Mouse (Mus musculus) 3134 (cell line): Measurements from ENCODE around the gene 2310022A10Rik.

Source experiments
- DNase-seq: peaks from one replicate; pipeline ENCODE4 v3.0.0-alpha.2; 2011; ENCODE audit warnings: low spot score; ENCODE audit not compliant: insufficient read length; ENCODE audit errors: extremely low read depth

2310022A10Rik gene

DNA sequence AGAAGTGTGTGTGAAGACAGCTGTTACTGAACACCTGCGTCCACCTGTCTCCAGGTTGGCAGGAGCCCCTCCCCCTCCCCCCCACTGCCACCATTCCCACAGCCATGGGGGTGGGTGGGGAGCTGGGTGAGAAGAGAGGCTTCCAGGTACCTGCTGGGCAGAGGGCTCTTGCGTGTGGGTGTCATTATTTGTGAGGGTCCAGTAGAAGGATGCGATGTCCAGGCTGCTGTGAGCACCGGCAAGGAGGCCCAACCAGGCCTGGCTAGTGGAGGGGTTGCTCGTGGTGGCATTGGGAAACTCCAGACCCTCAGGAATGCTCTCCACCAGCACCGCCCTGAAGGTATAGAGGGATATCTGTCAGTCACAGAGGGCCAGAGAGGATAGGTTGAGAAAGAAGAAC is 12.1 kb upstream of the 2310022A10Rik start:
- no peak for DNase-seq

DNA sequence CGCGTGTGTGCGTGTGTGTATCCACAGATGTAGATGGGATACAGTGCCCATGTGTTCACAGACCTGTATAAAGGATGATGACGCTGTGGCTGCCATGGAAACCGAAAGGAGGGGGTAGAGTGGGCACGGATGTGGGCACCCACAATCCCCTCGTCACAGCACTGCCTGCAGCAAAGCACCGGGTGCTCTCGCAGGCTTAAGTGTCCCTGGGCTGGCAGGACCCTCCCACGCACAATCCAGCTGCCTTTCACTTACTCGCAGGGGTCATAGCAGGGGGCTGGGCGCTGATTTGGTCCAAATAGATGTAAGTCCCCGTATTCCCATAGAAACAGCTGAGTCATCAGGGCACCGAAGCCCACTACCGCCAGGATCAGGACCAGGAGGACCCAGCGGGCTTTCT is 11.6 kb upstream of the 2310022A10Rik start:
- no peak for DNase-seq

DNA sequence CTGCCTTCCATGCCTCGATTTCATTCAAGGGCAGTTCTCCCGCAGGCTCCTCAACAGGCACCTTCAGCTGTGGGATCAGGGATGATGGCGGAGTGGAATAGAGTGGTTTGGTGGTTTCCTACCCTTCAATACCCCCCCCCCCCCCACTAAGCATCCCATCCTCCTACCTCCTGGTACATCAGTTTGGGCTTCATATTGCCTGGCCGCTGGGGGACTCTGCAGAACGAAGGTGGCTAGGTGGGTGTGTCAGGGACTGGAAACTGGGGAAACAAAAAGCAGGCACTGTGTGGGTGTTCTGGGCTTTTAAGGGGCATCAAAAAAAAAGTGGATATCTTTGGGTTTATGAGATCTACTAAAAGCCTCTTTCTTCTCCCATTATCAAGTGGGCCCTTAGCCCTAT is 11.1 kb upstream of the 2310022A10Rik start:
- DNase-seq = no peak

DNA sequence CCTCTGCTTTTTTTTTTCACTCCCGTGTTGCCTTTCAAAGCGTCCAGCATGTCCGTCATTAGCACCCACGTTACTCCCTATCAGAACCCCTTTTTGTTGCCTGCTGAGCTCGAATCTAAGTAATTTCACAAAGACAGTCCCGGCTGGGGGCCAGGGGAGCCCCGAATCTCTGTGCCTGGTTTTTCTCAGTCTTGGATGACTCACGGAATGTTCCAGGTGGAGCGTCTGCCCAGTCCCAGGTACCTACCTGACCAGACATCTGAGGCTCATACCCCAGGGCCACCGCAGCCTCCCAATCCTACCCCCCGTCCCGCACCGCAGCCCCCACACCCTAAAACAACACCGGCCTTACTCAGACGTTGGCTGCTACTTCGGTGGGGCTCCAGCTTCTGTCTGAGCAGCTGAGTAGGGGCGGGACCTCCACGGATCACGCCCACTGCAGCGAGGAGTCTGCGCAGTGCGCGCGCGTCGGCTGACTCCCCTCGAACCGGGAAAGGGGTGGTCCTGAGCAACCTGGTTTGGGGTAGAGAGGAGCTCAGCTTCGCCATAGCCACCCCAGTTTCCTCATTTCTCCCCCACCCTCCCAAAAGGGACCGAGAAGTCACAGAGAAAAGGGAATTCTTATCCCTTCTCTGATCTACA is 10.5 kb upstream of the 2310022A10Rik start:
- peak; percentile 65 for DNase-seq

GRCm38 (mm10) chr7:27543065-27543464 is 10.0 kb upstream of the 2310022A10Rik start:
- DNase-seq = no peak

DNA sequence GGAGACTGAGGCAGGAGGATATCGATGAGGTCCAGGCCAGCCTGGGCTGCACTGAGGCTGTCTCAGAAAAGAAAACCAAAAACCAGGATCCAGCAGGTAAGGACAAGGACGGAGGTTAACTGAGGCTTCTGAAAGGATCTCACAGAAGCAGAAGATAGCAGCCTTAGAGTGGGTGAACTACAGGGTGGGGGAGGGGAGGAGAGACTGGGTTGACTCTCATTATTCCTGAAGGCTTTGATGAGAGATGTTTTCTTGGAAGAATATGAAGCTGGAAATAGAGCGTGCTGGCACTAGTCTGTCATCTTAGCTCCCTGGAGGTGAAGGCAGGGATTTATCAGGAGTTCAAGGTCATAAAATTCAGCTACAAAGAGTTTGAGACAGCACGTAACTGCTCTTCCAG is 9.2 kb upstream of the 2310022A10Rik start:
- no peak for DNase-seq

DNA sequence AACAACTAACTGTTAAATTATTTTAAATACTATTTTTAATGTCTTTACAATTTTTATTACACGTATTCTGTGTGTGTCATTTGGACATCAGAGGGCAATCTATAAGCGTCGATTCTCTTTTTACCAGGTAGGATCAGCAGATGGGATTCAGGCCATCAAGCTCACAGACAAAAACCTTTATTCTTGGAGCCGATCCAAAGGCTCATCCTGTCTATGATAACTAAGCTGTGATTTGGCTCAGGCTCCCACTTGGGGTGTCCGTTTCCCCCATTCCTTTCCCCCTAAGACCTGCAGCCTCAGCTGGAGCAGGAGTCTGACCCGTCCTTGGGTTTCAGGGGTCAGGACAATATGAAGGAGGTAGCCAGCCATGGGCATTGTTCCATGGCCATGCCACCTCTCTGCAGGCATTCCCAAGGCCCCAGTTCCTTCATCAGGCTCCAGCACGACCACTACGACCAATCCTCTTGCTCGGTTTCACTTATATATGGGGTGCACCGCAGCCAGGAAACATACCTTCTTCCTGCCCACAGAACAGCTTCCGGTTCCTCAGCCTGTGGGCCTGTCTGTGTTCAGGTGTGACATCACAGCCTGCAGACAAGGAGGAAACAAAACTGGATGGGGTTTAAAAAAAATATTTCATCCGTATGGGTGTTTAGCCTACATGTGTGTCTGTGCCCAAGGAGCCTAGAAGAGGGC is 8.2 kb upstream of the 2310022A10Rik start:
- DNase-seq = no peak

DNA sequence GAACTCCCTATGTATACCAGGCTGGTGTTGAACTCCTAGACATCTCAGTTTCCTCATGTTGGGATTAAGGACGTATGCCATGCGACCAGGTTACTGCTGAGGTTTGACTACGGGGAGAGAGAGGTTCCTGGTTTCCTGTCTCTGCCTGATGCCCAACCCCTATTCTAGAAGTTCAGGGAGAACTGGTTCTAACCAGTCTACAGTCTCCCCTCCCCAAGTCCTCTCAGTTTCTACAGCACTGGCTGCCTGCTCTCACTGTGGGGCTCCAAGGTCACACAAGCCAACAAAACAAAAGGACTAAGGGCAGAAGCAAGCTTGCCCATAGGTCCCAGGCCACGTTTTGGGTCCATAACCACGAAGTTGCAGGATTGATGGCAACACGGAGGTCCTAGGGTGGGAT is 3.4 kb upstream of the 2310022A10Rik start:
- DNase-seq = no peak

GRCm38 (mm10) chr7:27552070-27552469 is 963 bp upstream of the 2310022A10Rik start:
- DNase-seq = no peak

GRCm38 (mm10) chr7:27560291-27560887 is 7.4 kb downstream of the 2310022A10Rik start:
- DNase-seq = no peak

- DNase-seq = no peak
Measured at GRCm38 (mm10) chr7:27560978-27561377, 7.9 kb downstream of the 2310022A10Rik start.

DNA sequence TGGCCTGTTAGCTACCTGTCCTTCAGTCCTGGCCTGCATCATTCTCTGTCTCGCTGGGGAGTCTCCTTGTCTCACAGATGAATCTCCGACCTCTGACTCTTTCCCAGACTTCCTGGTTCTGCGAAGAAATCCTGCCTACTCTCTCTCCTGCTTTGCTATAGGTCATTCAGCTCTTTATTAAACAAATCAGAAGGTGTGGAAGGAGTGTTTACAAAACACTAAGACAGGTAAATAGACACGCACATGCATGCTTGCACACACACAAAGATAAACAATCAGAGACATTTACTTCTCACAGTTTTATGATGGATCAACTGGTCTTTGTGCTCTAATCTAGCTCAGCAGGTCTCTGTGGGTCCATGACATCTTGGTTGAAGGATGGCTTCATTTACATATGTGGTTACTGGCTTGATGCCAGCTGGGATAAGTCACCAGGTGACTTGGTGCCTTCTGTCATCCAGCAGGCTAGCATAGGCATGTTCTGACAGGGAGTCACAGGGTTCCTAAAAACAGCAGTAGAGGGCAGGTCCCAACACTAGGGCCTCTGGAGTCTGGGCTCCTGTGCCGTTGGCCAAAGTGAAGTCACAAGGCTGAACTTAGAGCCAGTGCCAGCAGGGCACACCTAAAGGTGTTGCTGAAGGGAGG is 16.7 kb downstream of the 2310022A10Rik start:
- no peak for DNase-seq

- no peak for DNase-seq
Measured at GRCm38 (mm10) chr7:27572133-27572532, 19.1 kb downstream of the 2310022A10Rik start.

DNA sequence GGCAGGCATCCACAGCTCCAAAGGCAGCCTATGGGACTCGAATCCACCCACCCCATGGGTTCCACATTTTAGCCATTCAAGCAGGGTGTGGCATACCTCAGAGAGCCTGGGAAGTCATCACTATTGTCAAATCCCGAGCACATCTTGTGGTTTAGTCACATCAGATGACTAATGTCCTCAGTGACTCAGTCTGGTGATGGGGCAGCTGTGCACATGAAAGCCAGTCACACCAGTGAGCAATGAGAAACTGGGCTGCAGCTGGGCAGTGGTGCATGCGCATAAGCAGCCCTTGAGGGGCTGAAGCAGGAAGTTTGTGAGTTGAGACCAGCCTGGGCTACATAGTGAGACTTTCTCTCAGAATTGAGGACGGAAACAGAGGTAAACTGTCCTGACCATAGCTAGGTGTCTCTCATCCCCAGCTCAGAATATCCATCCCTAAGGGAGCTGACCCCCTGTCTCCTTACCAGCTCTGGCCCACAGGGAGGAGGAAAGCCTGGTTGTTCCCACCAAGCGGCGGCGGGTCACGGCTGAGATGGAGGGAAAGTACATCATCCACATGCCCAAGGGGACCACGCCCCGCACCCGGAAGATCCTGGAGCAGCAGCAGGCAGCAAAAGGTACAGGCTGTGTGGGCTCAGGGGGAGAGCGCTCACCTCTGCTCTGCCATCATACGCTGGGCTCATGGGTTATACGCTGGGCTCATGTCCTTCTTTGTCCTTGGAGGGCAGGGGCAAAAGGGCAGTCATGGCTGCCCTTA is 21.3 kb downstream of the 2310022A10Rik start:
- peak; percentile 80 for DNase-seq

DNA sequence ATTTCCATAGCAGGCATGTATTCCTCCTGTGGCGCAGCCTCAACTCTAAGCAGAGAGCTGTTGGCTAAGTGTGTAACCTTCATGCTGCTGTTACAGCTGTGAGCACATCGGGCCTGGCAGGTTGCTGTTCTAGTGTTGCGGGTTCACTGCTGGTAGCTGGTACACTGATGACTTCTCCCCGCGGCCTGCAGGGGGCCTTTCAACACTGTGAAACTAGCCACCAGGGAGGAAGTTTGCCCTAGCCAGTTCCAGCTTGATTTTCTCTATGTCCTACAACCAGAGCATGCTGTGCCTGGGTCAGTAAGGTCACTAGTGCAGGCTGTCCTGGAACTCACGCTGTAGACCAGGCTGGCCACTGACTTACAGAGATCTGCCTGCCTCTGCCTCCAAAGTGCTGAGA is 23.9 kb downstream of the 2310022A10Rik start:
- DNase-seq = no peak

- DNase-seq = no peak
Measured at GRCm38 (mm10) chr7:27577589-27577988, 24.6 kb downstream of the 2310022A10Rik start.

DNA sequence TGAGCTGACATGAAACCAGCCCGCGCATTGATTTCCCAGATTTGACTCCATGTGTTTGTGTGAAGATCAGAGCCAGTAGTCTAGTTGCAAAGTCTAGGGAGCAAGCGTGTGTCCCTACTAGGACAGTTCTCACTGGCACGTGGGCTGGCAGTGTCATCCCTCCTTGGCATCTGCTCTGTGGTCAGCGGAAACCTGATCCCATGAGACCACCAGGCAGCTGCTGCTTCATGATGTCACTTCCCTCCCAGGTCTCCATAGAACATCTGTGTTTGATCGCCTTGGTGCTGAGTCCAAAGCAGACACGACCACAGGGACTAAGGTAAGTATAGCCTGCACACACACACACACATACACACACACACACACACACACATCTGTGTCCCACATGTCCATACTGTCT is 25.4 kb downstream of the 2310022A10Rik start:
- no peak for DNase-seq

GRCm38 (mm10) chr7:27580380-27581174 is 27.5 kb downstream of the 2310022A10Rik start:
- no peak for DNase-seq

DNA sequence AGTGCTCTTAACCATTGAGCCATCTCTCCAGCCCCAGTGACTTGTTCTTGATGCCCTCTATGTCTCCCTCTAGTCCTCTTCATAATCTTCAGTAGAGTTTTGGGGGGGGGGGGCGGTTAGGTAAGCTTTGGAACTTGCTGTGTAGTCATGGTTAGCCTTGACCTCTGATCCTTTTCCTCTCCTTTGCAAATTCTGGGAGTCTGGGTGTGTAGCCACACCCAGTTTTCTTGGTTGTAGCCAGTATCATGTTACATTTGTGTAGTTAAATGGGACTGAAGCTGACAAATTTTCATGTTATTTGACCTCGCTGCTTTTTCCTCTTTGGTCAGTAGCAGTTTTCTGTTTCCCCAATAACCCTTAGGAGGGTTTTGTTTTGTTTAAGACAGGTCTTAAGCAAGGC is 33.8 kb downstream of the 2310022A10Rik start:
- DNase-seq = no peak

- no peak for DNase-seq
Measured at GRCm38 (mm10) chr7:27587741-27588140, 34.7 kb downstream of the 2310022A10Rik start.
